Mouse (Mus musculus) R1 (cell line): Measurements from ENCODE around the gene Slc13a3.

ENCODE experiments used
- DNase-seq: peaks from one replicate; pipeline ENCODE4 v3.0.0-alpha.2; 2018; ENCODE audit warnings: low read depth, low spot score

The Slc13a3 gene

DNA sequence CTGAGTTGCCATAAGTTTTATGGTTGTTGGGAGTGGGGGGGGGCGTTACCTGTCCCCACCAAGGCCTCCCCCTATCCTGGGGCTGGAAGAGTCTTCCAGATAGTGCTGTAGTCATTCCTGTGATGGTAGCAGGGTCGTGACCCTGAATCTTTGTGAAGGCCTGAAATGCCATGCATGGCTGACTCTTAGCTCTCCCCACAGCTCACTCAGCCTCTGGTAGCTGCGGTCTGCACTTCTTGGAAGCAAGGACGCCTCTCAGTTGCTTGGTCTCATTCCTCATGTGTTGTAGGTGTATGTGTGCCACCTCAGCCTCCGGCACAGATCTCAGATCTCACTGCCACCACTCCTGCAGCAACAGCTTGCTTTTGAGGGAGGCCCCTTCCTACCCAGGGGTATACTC, 2.8 kb upstream of the Slc13a3 start:
- DNase-seq = no peak

DNA sequence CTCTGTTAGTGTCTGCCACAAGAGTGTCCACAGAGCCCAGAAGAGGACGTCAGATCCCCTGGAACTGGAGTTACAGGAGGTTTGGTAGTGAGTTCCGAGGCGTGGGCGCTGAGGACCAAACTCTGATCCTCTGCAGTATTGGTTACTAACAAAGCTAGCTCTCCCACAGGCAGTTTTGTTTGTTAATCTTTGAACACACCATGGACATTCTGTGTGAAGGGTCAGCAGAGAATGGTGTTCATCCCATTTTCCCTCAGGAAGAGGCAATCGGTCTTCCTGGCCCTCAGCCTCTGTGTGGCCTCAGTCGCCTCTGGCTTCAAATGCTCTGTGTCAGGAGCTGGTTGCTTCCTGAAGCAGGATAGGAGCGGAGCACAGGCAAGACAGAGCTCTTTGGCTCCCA, 2.4 kb upstream of the Slc13a3 start:
- no peak for DNase-seq

DNA sequence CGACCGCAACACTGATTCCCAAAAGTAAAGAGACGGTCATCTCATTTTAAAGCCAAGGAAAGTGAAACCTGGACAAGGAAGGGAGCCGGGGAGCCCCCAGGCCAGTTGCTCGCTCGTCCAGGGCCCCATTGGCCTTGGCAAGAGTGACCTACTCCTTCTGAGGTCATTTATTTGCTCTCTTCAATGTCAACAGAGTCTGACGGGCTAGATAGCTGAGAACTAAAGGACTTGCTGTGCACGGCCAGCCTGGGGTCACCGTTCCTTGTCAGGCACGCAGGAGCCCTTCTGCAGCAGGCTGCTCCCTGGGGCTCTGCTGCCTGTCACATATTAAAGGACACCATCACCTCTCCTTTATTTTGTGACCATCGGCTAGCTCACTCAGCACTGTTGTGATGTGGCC, 1.1 kb downstream of the Slc13a3 start:
- DNase-seq = no peak

DNA sequence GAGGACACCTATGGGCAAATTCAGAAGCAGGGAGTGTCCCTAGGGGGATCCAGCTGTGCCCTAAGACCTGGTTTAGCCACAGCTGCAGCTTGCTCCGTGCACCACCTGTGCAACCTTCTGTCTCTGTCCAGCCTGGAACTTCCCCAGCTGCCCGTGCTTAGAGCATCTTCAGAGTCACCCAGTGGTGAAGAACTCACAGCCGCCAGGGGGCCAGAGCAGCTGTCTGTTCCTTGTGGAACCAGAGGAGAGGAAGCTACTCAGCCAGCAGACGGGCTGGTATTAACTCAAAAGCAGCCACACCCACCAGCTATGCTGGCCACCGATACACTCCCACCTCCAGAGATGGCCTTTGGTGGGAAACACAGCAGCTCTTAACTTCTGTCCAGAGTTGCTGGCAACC, 2.9 kb downstream of the Slc13a3 start:
- DNase-seq = peak; percentile 30

- no peak for DNase-seq
Measured at GRCm38 (mm10) chr2:165467824-165468452, 5.1 kb downstream of the Slc13a3 start.

DNA sequence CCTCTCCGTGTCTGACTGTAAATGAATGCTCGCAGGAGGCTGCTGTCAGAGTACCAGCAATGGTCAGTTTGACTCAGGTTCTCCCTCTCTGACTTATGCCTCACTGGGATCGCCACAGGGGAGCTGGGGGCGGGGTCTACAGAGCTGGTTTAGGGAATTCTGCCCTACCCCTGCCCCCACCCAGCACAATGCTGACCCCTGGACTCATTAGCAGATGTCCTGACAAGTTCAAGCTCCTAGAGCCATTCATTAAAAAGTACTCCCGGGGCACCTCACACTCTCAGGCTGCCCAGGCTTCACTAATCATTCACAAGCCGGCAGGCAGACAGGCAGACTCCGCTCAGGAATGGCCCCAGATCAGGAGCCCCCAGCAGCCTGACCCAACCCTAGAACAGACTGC, 13.4 kb downstream of the Slc13a3 start:
- no peak for DNase-seq

- DNase-seq = no peak
Measured at GRCm38 (mm10) chr2:165458189-165458588, 14.8 kb downstream of the Slc13a3 start.

DNA sequence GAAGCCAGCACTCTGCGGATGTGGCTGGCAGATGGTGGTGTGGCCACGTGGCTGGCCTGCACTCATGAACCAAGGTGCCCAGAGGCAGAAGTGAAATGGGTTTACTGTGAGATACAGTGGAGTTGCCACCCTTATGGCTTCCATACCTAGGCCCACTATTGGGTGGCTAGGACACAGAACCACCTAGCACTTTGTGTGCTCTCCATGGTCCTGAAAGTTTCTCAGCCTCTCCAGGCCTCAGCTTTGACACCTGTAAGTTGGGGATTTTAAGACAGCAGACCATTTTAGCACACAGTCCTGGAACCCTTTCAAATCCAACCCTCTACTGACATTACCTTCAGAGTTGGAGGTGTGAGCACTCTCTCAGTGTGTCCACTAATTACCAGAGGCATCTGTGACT, 16.3 kb downstream of the Slc13a3 start:
- peak; percentile 64 for DNase-seq

DNA sequence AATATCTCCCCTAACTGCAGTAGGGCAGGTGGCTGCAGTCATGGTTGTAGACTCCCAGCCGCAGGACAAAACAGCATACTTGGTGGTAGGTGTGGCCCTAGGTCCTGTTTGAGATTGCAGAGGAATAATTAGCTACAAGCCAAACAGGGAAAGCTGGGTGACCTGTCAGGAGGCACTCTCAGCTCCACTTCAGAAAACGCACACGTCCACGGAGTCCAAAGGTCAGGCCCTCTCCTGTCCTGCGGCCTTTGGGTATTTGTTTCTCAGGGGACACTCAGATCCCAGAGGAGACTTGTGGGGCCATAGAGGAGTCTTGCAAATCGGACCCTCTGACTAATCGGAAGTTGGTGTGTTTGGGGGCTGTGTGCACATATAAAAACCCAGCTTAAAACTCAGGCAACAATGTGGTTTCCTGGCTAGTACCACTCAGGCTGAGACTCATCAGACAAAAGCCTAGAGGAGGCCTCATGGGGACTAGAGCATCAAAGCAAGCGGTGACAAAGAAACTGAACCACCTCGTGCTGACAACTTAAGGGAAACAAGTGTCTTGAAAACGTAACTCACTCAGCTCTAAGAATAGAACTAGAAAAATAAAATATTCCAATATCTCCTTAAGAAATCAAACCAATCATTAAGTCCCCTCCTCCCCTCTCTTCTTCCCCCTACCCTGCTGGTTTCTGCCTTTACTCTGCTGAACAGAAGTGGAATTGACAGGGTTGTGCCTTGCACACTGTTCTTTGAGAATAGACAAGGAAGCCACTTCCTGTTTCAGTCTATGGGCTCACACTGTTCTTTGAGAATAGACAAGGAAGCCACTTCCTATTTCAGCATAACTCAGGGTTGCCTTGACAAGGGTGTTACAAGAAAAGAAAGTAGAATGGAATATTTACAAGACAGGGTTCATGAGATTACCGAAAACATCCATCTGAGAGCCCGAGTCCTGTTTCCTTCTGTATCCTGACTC, 20.0 kb downstream of the Slc13a3 start:
- no peak for DNase-seq

GRCm38 (mm10) chr2:165448475-165448874, 24.6 kb downstream of the Slc13a3 start:
- no peak for DNase-seq

GRCm38 (mm10) chr2:165444861-165445260, 28.2 kb downstream of the Slc13a3 start:
- DNase-seq = no peak

DNA sequence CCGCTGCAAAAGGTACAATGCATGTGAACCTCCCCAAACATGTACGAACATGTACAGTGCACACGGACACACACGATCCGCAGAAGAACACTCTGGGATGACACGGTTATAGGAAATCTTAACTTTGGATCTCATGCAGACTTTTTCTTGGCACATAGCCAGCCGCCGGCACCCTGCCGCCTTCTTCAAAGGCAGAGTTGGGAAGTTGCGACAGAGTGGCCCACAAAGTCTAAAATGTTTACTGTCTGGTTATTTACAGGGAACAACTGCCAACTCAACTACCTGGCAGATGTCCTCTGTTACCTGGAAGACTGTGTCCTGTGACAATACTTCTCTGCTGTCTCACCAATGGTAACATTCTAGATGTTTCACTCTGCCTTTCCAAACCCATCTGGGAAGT, 30.0 kb downstream of the Slc13a3 start:
- DNase-seq = no peak

DNA sequence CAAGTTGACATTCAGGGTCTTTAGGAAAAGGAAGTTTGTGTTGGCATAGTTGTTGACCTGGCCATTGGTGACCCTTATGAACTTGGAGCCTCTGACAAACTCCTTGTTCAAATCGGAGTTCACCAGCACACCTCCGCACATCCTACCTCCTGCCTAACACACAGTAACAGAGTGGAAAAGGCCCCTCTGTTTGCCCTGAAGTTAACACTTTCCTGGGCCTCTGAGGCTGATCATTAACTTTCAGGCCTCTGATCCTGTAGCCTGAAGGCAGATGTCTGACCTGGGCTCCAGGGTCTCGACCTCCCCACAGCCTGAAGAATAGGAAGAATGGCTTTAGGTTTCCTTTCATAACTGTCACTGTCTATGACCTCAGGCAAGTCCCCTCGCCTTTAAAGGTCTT, 31.4 kb downstream of the Slc13a3 start:
- no peak for DNase-seq

DNA sequence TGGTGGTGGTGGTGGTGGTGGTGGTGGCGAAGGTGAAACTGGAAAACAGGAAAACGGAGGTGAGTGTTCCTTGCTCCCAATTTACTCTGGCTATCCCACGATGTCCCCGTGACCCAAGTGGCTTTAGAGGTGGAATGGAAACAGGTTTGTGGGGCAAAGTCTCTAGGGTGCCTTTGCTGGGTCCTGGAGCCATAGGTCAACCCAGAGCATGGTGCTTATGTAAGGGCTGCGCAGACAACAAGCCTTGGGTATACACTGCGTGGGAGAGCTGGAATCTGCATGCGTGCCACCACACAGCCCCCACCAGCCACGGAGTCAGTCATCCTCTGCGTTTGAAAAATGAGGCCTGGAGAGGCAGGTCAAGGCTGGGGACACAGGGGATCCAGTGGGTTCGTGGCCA, 33.4 kb downstream of the Slc13a3 start:
- DNase-seq = no peak

DNA sequence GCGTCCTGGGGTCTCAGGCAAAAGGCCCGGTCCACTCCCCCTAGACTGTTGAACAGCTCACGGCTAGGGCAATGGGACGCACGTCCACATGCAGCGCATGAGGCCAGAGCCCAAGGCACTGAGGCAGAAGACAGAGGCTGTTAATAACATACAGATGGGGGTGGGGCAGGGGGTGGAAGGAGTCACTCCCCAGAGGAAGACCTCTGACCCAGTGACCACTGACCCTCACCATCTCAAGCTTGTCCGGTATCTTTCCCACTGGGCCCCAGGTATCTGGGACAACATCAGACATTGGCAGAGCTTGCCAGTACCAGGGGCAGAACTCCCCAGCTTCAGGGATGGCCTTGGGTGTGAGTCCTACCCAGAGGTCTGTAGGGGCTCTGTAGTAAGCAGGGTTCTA, 34.1 kb downstream of the Slc13a3 start:
- DNase-seq = no peak

- no peak for DNase-seq
Measured at GRCm38 (mm10) chr2:165428694-165429093, 44.3 kb downstream of the Slc13a3 start.

DNA sequence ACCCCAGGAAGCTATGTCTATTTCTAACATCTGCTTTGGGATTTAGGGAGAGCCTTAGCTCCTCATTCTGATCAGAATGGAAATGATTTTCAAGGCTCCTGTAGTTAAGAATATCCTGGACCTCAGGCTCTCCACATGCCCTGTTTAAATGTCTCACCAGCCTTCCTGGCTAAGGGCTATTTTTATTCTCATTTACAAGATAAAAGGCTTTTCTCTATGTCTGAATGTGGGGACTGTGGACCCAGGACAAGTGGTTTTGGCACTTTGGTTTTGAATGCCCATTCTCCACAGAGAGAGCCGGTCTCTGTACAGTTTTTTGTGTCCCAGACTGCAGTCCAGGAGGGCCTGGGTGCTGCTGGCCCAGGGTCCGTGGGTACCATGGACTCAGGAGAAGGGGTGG, 52.8 kb downstream of the Slc13a3 start:
- DNase-seq = no peak

GRCm38 (mm10) chr2:165419670-165420111, 53.3 kb downstream of the Slc13a3 start:
- no peak for DNase-seq

DNA sequence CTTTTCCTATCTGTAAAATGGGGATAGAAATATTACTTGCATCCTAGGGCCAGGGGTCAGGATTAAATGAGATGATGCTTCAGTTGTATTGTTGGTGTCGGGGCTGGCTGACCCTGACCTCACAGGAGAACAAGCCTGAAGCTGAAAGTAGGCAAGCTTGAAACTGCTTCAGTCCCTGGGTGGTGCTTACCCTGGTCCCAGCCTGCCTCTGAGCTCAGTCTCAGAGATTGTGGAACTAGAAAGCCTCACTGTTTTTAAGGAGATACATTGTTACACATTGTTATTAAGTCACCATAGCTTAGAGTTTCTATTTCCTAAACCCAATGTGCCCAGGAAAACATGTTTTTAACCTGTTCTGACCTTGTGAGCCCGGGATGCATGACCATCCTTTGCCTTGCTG, 54.5 kb downstream of the Slc13a3 start:
- no peak for DNase-seq

- no peak for DNase-seq
Measured at GRCm38 (mm10) chr2:165417291-165417690, 55.7 kb downstream of the Slc13a3 start.

GRCm38 (mm10) chr2:165415795-165416194, 57.2 kb downstream of the Slc13a3 start:
- DNase-seq = no peak

DNA sequence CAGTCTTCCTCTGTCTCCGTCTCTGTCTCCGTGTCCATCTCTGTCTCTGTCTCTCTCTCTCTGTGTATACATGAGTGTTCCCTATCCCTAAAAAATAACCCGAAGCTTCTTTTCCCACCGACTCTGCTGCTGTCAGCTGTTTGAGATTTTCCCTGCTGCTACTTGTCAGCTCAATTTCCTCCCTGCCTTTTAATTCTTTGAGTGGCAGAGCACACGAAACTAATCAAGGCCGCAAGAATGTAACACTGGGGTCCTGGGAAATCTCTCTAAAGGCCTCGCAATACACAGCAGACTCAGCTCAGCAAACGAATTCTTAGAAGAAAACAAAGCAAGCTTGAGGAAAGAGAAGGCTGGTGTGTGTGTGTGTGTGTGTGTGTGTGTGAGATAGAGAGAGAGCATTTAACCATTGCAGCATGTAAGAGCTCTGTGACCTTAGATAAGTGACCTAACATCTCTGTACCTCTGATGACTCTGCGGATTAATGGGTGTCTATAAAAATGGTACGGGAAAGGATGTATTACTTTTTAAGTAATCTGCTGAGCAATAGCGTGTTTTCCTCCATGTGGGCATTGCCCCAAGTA, 57.8 kb downstream of the Slc13a3 start:
- DNase-seq = no peak

GRCm38 (mm10) chr2:165414321-165414720, 58.7 kb downstream of the Slc13a3 start:
- no peak for DNase-seq
